Mouse (Mus musculus) right cerebral cortex, postnatal 25 days (tissue): ENCODE measurements around the gene Kcna6.
A peak's percentile ranks its signal among the peaks of the same experiment; 100 is the strongest.

ENCODE experiments used
- DNase-seq: peaks from one replicate; pipeline ENCODE4 v3.0.0; 2022

Gene Kcna6

GRCm38 (mm10) chr6:126740211-126741142 lies at the start of gene Kcna6:
Gene Kcna6, minus strand, starts transcription at chr6:126740674.
- peak; percentile 66 for DNase-seq

- DNase-seq, result no peak
Measured at GRCm38 (mm10) chr6:126788863-126789262, 48.4 kb upstream of the Kcna6 start.

GRCm38 (mm10) chr6:126784206-126784605 lies 43.7 kb upstream of the Kcna6 start:
- DNase-seq, result no peak

GRCm38 (mm10) chr6:126783651-126784066 lies 43.2 kb upstream of the Kcna6 start:
- peak; percentile 63 for DNase-seq

GRCm38 (mm10) chr6:126783056-126783455 lies 42.6 kb upstream of the Kcna6 start:
- no peak for DNase-seq

- DNase-seq, result no peak
Measured at GRCm38 (mm10) chr6:126777889-126778288, 37.4 kb upstream of the Kcna6 start.

GRCm38 (mm10) chr6:126773873-126774272 lies 33.4 kb upstream of the Kcna6 start:
- no peak for DNase-seq

- peak; percentile 45 for DNase-seq
Measured at GRCm38 (mm10) chr6:126772326-126772725, 31.9 kb upstream of the Kcna6 start.

GRCm38 (mm10) chr6:126770146-126770731 lies 29.8 kb upstream of the Kcna6 start:
- DNase-seq, result no peak

- no peak for DNase-seq
Measured at GRCm38 (mm10) chr6:126768957-126769665, 28.6 kb upstream of the Kcna6 start.

GRCm38 (mm10) chr6:126767610-126768532 lies 27.4 kb upstream of the Kcna6 start:
- DNase-seq, result no peak

GRCm38 (mm10) chr6:126766552-126766951 lies 26.1 kb upstream of the Kcna6 start:
- no peak for DNase-seq

GRCm38 (mm10) chr6:126764563-126765091 lies 24.2 kb upstream of the Kcna6 start:
- DNase-seq, result no peak

GRCm38 (mm10) chr6:126761362-126761761 lies 20.9 kb upstream of the Kcna6 start:
- no peak for DNase-seq

- DNase-seq, result no peak
Measured at GRCm38 (mm10) chr6:126755729-126756411, 15.4 kb upstream of the Kcna6 start.

GRCm38 (mm10) chr6:126752520-126752919 lies 12.0 kb upstream of the Kcna6 start:
- DNase-seq, result no peak

GRCm38 (mm10) chr6:126745888-126746287 lies 5.4 kb upstream of the Kcna6 start:
- no peak for DNase-seq

GRCm38 (mm10) chr6:126742610-126743009 lies 2.1 kb upstream of the Kcna6 start:
- no peak for DNase-seq

GRCm38 (mm10) chr6:126739326-126740210 lies 906 bp downstream of the Kcna6 start:
- peak; percentile 69 for DNase-seq

- DNase-seq, result no peak
Measured at GRCm38 (mm10) chr6:126736996-126737395, 3.5 kb downstream of the Kcna6 start.
